Mouse (Mus musculus) lung, adult 2 months (tissue): ENCODE measurements around the gene Lmna.

ENCODE experiments used
- CTCF ChIP-seq: fragments of 200-500 bp; IDR thresholded peaks from 2 replicates; pipeline ENCODE4 v1.5.1; 2011; ENCODE audit warnings: mild to moderate bottlenecking, low read length, control low read depth; ENCODE audit not compliant: insufficient read depth
- POLR2A ChIP-seq: fragments of 200-500 bp; IDR thresholded peaks from 2 replicates; pipeline ENCODE4 v1.6.1; 2011; ENCODE audit warnings: low read depth, mild to moderate bottlenecking, control low read depth, low read length, borderline replicate concordance; ENCODE audit errors: extremely low read depth

GRCm38 (mm10) chr3:88551586-88551985 lies 41.8 kb upstream of the Lmna start:
- TF ChIP-seq POLR2A (no peak), CTCF (no peak)
